Mouse (Mus musculus): ENCODE data around the gene Tcf7l2. TPM values are rescaled to one million over a fixed set of nuclear protein-coding genes. Genes with fewer than 3 reads are reported as not detected.

The Tcf7l2 gene
- polyA plus RNA-seq, 1 experiment from 2014 or later: 108 TPM

DNA sequence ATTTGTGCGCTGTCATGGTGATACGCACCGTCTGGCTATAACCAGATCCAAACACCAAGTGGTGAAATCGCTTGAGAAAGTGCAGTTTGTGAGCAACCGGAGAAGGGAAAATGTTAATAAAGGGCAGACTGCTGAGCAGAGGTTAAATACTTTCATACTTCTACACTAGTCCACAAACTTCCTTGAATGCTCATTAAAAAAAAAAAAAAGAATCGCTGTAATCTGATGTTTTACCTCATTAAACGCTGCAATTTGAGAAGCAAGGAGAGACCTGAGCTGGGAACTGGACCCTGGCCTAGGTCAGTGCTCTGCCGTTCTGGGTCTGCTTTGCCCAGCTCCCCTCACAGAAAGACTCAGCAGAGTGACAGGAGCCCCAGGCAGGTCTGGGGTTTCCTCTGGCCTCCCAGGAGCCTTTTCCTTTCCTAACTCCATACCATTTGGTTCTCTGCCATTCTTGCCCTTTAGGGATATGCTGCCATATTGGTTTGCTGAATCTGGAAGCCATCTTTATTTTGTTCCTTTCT, 33.5 kb upstream of the Tcf7l2 start:
- Histone ChIP-seq H3K9ac (no peak overlapping the region), H3K27ac (replicated peaks) (no peak overlapping the region), H3K9me3 (replicated peaks) (no peaks in the 10 kb centered on the region), H3K4me3 (replicated peaks) (no peak overlapping the region), H3K4me2 (replicated peaks) (no peak overlapping the region), H3K36me3 (no peaks in the 10 kb centered on the region), H3K27me3 (no peaks in the 10 kb centered on the region), H3K4me1 (no peaks in the 10 kb centered on the region)
- WGBS: 31% methylated on average over 8 of the region's 8 CpGs
- ATAC-seq (ENCODE audit: insufficient number of reproducible peaks, low FRiP score, low TSS enrichment, low read depth): no peak

DNA sequence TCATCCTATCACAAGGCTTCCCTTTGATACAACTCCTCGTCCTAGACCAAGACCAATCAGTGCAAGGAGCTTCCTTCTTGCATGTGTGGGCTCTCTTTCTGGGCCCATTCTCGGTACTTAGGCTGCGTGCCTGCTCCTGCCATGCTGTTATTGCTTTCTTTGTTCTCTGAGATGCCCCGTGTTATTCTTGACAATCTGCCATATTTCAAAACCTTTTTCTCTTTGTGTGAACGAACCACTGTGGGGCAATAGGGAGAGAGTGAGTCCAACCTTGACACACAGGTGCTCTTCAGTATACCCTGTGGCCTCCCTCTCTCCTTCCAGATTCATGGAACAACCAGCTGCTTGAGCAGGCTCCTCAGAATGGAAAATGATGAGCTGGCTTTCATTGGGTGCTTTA, 30.8 kb upstream of the Tcf7l2 start:
- no peaks in the 10 kb centered on the region for H3K4me1 ChIP-seq
- H3K27ac ChIP-seq (replicated peaks): no peak overlapping the region
- WGBS: 71% methylated on average over 5 of the region's 5 CpGs
- H3K9ac ChIP-seq: no peak overlapping the region
- no peaks in the 10 kb centered on the region for H3K36me3 ChIP-seq
- H3K27me3 ChIP-seq: no peaks in the 10 kb centered on the region
- H3K9me3 ChIP-seq (replicated peaks): no peaks in the 10 kb centered on the region
- no peak for ATAC-seq (ENCODE audit: insufficient number of reproducible peaks, low FRiP score, low TSS enrichment, low read depth)
- H3K4me2 ChIP-seq (replicated peaks): no peak overlapping the region
- no peak overlapping the region for H3K4me3 ChIP-seq (replicated peaks)

DNA sequence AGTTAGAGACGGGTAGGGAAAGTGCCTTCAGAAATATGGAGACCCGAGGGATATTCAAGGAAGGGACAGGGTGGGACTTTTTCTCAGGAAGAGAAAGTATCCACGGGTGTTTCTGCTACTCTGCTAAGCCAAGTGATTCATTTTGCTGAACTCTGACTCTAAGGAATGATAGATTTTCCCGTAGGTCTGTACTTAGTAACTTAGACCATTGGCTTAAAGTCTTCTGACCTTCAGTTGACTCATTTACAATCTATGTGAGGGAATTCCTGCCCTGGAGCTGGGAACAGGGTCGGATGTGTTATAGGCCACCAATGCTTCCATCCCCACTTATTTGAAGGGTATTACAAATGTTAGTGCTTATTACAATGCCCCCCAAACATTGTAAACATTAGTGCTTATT, 29.9 kb upstream of the Tcf7l2 start:
- ATAC-seq (ENCODE audit: insufficient number of reproducible peaks, low FRiP score, low TSS enrichment, low read depth): no peak
- no peaks in the 10 kb centered on the region for H3K36me3 ChIP-seq
- H3K9me3 ChIP-seq (replicated peaks): no peaks in the 10 kb centered on the region
- no peaks in the 10 kb centered on the region for H3K4me1 ChIP-seq
- H3K27ac ChIP-seq (replicated peaks): no peak overlapping the region
- 84% methylated on average over 5 of the region's 5 CpGs for WGBS
- no peak overlapping the region for H3K4me2 ChIP-seq (replicated peaks)
- H3K27me3 ChIP-seq: no peaks in the 10 kb centered on the region
- H3K4me3 ChIP-seq (replicated peaks): no peak overlapping the region
- no peak overlapping the region for H3K9ac ChIP-seq

DNA sequence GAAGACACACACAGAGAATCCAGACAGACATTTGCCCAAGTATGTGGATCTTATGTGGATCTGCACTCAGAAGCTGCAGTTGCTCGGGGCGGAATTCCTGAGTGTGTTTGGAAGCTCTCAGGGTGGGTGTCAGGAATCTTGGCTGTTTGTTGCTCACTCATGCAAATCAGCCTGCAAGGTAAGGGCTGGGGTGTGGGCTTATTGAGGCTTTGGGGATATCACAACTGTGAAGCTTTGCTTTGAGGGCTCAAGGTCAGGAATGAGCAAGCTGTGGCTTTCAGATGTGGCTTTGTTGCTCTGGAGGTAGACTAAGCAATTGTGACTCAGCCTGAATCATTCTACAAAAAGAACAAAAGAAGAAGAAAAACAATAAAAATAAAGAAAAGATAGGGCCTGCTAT, 28.9 kb upstream of the Tcf7l2 start:
- Histone ChIP-seq H3K4me3 (replicated peaks) (no peak overlapping the region), H3K4me2 (replicated peaks) (no peak overlapping the region), H3K27ac (replicated peaks) (no peak overlapping the region), H3K9me3 (replicated peaks) (no peaks in the 10 kb centered on the region), H3K36me3 (no peaks in the 10 kb centered on the region), H3K9ac (no peak overlapping the region), H3K27me3 (no peaks in the 10 kb centered on the region), H3K4me1 (no peaks in the 10 kb centered on the region)
- WGBS: 63% methylated on average over 2 of the region's 2 CpGs
- ATAC-seq (ENCODE audit: insufficient number of reproducible peaks, low FRiP score, low TSS enrichment, low read depth): no peak

DNA sequence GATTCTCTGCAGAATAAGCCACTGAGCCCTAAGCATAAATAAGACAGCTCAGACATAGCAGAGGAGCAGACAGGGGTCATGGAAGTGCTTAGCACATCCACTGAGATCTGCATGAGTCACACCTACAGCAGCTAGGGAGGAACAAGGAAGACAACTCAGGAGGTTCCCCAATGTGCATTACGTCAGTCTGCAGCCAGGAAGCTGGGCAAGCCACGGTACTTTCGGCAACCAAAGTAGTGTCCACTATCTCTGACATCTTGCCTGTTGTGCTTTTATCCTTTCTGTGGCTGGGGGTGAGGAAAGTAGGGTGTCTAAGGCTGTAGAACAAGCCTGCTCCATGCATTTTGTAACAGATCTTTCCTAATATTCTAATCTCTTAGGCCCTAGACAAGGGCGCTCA, 27.6 kb upstream of the Tcf7l2 start:
- no peak overlapping the region for H3K4me3 ChIP-seq (replicated peaks)
- no peaks in the 10 kb centered on the region for H3K9me3 ChIP-seq (replicated peaks)
- H3K4me2 ChIP-seq (replicated peaks): no peak overlapping the region
- 79% methylated on average over 4 of the region's 4 CpGs for WGBS
- H3K27me3 ChIP-seq: no peaks in the 10 kb centered on the region
- H3K4me1 ChIP-seq: no peaks in the 10 kb centered on the region
- H3K36me3 ChIP-seq: no peaks in the 10 kb centered on the region
- no peak overlapping the region for H3K9ac ChIP-seq
- no peak for ATAC-seq (ENCODE audit: insufficient number of reproducible peaks, low FRiP score, low TSS enrichment, low read depth)
- no peak overlapping the region for H3K27ac ChIP-seq (replicated peaks)

DNA sequence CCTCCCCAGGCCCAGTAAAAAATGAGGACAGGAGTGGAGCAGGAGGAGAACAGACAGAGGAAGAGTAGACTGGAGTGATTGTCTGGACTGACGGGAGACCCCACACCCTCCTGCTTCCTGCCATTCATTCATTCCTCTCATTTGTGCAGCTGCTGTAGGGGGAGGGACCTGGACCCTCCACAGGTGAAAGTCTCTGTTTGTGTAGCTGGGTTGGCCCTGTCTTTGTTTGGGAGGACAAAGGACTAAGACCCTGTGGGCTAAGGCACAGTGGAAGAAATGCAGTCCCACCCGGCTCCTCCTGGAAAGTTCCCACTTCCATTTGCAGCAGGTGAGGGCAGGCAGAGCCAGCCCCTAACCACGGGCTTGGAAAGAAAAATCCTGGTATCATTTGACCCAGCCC, 27.0 kb upstream of the Tcf7l2 start:
- Histone ChIP-seq H3K27me3 (no peaks in the 10 kb centered on the region), H3K9ac (no peak overlapping the region), H3K4me1 (no peaks in the 10 kb centered on the region), H3K9me3 (replicated peaks) (no peaks in the 10 kb centered on the region), H3K4me2 (replicated peaks) (no peak overlapping the region), H3K27ac (replicated peaks) (no peak overlapping the region), H3K4me3 (replicated peaks) (no peak overlapping the region), H3K36me3 (no peaks in the 10 kb centered on the region)
- 51% methylated on average over 3 of the region's 3 CpGs for WGBS
- ATAC-seq (ENCODE audit: insufficient number of reproducible peaks, low FRiP score, low TSS enrichment, low read depth): no peak

DNA sequence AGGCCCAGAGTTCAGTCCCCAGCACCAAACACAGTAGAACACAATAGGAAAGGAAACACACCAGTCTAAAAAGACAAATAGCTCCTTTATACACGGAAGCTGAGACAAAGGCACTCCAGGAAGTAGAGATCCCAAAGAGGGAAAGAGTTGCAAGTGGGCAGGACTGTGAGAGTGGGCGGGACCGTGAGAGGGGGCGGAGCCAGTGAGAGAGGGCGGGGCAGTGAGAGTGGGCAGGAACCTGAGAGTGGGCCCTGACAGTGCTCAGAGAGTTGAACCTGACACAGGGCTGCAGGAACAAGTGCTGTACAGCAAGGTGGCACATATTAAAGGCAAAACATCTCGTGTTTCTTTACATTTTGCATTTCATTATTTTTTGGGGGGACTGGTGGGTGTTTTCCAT, 22.5 kb upstream of the Tcf7l2 start:
- Histone ChIP-seq H3K9me3 (replicated peaks) (no peaks in the 10 kb centered on the region), H3K27ac (replicated peaks) (no peak overlapping the region), H3K36me3 (no peaks in the 10 kb centered on the region), H3K4me1 (peaks cover 5% of the 10 kb centered on the region), H3K9ac (no peak overlapping the region), H3K4me3 (replicated peaks) (no peak overlapping the region), H3K27me3 (no peaks in the 10 kb centered on the region), H3K4me2 (replicated peaks) (no peak overlapping the region)
- 71% methylated on average over 6 of the region's 6 CpGs for WGBS
- ATAC-seq (ENCODE audit: insufficient number of reproducible peaks, low FRiP score, low TSS enrichment, low read depth): no peak

DNA sequence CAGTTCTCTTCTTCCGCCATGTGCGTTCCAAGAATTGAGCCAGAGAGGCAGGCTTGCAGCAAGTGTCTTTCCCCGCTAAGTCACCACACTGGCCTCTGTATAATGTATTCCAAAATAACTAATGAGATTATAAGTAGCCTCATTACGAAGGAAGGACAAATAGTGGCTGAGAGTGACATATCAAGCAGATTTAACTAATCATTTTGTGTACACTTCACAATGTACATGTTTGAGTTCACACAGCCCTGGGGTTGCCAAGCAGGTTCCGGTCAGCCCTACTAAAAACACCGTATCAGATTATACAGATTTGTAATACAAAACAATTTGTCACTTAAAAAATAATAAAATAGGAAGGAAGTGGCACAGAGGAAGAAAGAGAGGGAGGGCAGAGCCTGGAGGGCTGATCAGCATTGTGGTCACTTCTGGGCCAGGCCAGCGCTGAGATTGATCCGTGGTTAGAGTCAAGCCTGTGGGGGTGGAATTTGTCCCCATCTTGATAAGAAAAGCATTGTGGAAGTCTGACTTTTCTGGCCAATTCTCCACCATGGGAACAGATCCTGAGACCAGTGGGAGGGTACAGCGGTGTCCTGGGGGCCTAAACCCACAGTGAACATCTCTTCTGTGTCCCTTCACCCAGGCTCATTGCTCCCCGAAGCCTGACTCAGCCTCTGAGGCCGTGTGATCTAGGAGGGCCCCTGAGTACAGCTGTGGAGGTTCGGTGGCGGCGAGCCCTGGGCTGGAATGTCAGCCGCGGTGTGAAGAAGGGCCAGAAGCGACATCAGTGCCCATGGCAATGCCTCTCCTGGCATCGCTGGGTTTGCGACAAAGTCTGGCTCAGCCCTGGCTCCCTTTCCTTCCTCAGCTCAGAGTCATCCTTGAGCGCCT, 21.9 kb upstream of the Tcf7l2 start:
- no peak for ATAC-seq (ENCODE audit: insufficient number of reproducible peaks, low FRiP score, low TSS enrichment, low read depth)
- Histone ChIP-seq H3K9me3 (replicated peaks) (no peaks in the 10 kb centered on the region), H3K4me1 (peaks cover 5% of the 10 kb centered on the region), H3K9ac (no peak overlapping the region), H3K4me3 (replicated peaks) (no peak overlapping the region), H3K36me3 (no peaks in the 10 kb centered on the region), H3K27me3 (no peaks in the 10 kb centered on the region), H3K27ac (replicated peaks) (no peak overlapping the region), H3K4me2 (replicated peaks) (no peak overlapping the region)
- WGBS: 72% methylated on average over 20 of the region's 20 CpGs

DNA sequence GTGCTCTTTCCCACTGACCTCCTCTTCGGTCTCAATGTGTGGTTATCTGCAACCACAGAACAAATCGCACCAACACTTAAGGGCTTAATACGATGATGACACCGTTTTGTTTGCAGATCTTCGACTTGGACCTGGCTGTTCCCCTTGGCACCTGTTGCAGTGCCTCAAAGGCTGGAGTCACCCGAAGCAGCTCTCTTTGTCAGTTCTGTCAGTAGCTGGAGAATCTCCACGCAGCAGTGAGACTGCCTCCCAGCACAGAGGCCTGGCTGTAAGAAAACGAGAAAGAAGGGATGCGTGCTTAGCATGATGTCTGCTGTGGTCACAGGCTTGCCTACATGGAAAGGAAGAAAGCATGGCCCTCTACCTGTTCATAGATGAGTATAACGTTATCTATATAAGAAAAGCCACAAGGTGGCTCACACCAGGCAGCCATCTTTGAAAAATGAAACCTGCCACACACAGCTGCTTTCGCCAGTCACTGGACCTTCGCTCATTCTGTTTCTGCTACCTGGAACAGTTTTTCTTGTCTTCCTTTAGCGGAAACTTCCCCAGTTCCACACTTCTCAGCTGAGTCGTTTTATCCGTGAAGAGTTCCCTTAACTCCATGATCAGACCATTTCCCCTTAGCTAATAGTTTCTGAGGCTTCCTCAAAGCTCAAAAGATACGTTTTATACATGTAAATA, 21.1 kb upstream of the Tcf7l2 start:
- Histone ChIP-seq H3K9me3 (replicated peaks) (no peaks in the 10 kb centered on the region), H3K4me3 (replicated peaks) (no peak overlapping the region), H3K4me2 (replicated peaks) (no peak overlapping the region), H3K27ac (replicated peaks) (no peak overlapping the region), H3K9ac (no peak overlapping the region), H3K4me1 (peaks cover 5% of the 10 kb centered on the region), H3K36me3 (no peaks in the 10 kb centered on the region), H3K27me3 (no peaks in the 10 kb centered on the region)
- no peak for ATAC-seq (ENCODE audit: insufficient number of reproducible peaks, low FRiP score, low TSS enrichment, low read depth)
- 69% methylated on average over 16 of the region's 16 CpGs for WGBS

DNA sequence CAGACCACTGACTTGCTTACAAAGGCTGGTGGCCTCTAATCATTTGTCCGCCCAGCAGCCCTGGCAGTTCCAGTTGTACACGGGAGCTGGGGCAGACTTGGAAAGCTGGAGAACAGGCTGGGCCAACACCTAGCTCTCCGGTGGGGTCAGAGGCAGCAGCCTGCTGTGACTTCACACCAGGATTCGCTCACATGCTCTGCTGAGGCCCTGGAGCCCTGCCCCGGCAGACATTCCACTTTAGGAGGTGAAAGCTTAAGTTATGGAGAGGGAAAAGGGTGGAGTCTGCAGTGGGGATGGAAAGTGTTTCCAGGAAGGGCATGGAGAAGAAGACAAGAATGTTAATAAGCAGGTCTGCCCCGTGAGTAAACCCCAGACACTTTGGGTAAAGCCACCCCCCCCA, 19.2 kb upstream of the Tcf7l2 start:
- H3K4me3 ChIP-seq (replicated peaks): no peak overlapping the region
- H3K36me3 ChIP-seq: no peaks in the 10 kb centered on the region
- H3K9me3 ChIP-seq (replicated peaks): no peaks in the 10 kb centered on the region
- no peak overlapping the region for H3K27ac ChIP-seq (replicated peaks)
- H3K4me2 ChIP-seq (replicated peaks): no peak overlapping the region
- no peak overlapping the region for H3K9ac ChIP-seq
- no peaks in the 10 kb centered on the region for H3K27me3 ChIP-seq
- no peak for ATAC-seq (ENCODE audit: insufficient number of reproducible peaks, low FRiP score, low TSS enrichment, low read depth)
- H3K4me1 ChIP-seq: peaks cover 5% of the 10 kb centered on the region
- WGBS: 28% methylated on average over 6 of the region's 6 CpGs

DNA sequence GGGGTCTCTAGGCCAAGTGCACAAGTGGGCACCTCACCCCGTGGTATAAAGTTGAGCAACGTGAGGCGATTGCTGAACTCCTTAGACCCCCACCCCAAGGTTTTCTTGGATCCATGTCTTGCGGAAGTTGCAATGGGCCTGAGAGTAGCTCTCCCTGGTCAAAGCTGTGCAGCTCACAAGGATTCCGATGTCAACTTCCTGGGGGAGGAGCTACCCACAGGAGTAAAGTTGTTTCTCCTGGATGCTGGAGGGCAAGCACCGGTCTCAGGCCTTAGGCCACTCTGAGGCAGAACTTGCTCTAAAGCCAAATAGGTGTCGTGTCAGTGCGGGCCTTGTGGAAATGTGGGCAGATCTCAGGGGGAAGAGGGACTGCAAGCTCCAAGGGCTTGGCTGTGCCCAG, 12.2 kb upstream of the Tcf7l2 start:
- Histone ChIP-seq H3K27me3 (no peaks in the 10 kb centered on the region), H3K36me3 (no peaks in the 10 kb centered on the region), H3K4me2 (replicated peaks) (no peak overlapping the region), H3K9ac (no peak overlapping the region), H3K4me3 (replicated peaks) (no peak overlapping the region), H3K9me3 (replicated peaks) (no peaks in the 10 kb centered on the region), H3K4me1 (peaks cover 11% of the 10 kb centered on the region), H3K27ac (replicated peaks) (no peak overlapping the region)
- 73% methylated on average over 8 of the region's 8 CpGs for WGBS
- no peak for ATAC-seq (ENCODE audit: insufficient number of reproducible peaks, low FRiP score, low TSS enrichment, low read depth)

Measured in embryonic facial prominence, embryonic 15.5 days (tissue).